Mouse (Mus musculus): ENCODE data around the gene Armc5.

Armc5 gene

DNA sequence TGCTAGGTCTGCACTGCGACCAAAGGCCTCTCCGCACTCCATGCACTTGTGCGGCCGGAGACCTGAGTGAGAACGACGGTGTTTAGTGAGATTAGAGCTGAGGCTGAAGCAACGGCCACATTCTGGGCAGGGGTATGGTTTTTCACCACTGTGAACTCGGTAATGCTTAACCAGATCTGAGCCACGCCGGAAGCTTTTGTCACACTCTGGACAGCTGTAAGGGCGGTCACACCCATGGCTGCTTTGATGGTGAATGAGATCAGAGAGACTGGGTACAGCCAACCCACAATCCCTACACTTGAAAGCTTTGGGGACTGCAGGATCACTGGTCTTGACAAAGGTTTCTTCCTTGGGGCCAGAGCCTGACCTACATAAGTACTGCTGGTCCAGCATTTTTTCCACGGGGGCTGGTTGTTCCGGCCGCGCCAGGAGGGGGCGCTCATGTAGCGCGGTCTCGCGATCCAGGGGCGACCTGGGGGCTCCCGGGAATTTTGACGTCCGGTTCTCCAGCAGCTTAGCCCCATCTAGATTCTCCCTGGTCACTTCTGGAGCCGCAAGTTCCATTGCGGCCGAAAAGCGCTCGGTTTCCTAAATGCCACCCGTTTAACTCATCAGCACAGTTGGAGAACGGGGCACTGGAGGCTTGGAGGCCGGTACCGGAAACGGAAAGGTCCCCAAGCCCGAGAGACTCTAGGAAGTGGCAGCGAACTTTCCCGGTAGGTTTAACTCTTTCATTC is at the start of gene Armc5:
Gene Armc5 (plus strand): TSS at position 487 of the 737 bp plus-strand sequence.
- Histone ChIP-seq H3K4me3 (replicated peaks; ENCODE audit: low read length) (peak within 1 kb of the TSS; percentile 95), H3K9me3 (ENCODE audit: low read length) (no peaks in the 10 kb centered on the region), H3K36me3 (ENCODE audit: insufficient read depth, low read length) (peaks cover 48% of the 10 kb centered on the region), H3K27me3 (ENCODE audit: insufficient read depth, low read length) (0 out of 2 replicates have a peak, but pooled peaks cover 3% of the 10 kb centered on the region), H3K4me1 (replicated peaks; ENCODE audit: low read depth, low read length) (peaks cover 35% of the 10 kb centered on the region)
- TF ChIP-seq CTCF (conservative IDR thresholded peaks at IDR 0.05; ENCODE audit: low read length) (peak; percentile 82), POU5F1 (IDR thresholded peaks at IDR 0.05; ENCODE audit: borderline replicate concordance, low read length) (no peak)

DNA sequence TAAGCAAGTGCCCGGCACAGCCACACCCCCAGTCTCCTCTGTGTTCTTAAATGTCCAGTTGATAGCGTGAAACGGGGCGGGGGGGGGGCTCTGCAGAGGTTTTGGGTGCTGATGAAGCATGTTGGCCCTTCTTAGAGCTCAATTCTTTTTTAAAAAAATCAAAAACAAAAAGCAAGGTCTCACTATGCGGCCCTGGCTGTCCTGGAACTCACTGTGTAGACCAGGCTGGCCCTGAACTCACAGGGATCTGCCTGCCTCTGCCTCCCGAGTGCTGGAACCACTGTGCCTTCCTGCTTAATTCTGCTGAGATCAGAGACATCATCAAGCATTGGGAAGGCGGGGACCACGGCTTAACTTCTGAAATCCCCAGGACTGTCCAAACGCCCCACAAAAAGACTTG is 35.5 kb upstream of the Armc5 start:
- no peak for TF ChIP-seq POU5F1 (IDR thresholded peaks at IDR 0.05; ENCODE audit: borderline replicate concordance, low read length)
- no peak for TF ChIP-seq NANOG (IDR thresholded peaks at IDR 0.05; ENCODE audit: borderline replicate concordance, low read length)
- TF ChIP-seq CTCF (conservative IDR thresholded peaks at IDR 0.05; ENCODE audit: low read length): no peak
- Histone ChIP-seq H3K9me3 (ENCODE audit: low read length) (no peaks in the 10 kb centered on the region), H3K27me3 (ENCODE audit: insufficient read depth, low read length) (peaks cover 3% of the 10 kb centered on the region; the same call in 1 of the 2 replicates), H3K4me1 (replicated peaks; ENCODE audit: low read depth, low read length) (peaks cover 6% of the 10 kb centered on the region; the same call in 1 of the 2 replicates), H3K36me3 (ENCODE audit: insufficient read depth, low read length) (no peaks in the 10 kb centered on the region), H3K4me3 (replicated peaks; ENCODE audit: low read length) (no peak overlapping the region)

DNA sequence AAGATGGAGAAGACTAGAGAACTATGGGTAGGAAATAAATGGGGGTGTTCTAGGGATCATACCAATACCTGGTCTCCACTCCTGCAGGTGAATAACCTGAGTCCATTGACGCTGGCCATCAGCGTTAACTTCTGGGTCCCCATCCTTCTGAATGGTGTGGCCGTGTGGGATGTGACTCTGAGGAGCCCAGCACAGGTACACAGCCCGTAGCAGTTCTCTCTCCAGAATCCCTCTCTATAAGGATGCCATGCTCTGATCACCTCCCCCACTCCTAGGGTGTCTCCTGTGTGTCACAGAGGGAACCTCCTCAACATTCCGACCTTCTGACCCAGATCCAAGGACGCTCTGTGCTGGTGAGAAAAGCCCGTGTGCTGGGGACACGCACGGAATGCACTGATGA is 34.1 kb upstream of the Armc5 start:
- Histone ChIP-seq H3K4me1 (replicated peaks; ENCODE audit: low read depth, low read length) (peaks cover 6% of the 10 kb centered on the region; the same call in 1 of the 2 replicates), H3K4me3 (replicated peaks; ENCODE audit: low read length) (no peak overlapping the region), H3K36me3 (ENCODE audit: insufficient read depth, low read length) (no peaks in the 10 kb centered on the region), H3K27me3 (ENCODE audit: insufficient read depth, low read length) (peaks cover 3% of the 10 kb centered on the region; the same call in 1 of the 2 replicates), H3K9me3 (ENCODE audit: low read length) (no peaks in the 10 kb centered on the region)
- no peak for TF ChIP-seq POU5F1 (IDR thresholded peaks at IDR 0.05; ENCODE audit: borderline replicate concordance, low read length)
- TF ChIP-seq NANOG (IDR thresholded peaks at IDR 0.05; ENCODE audit: borderline replicate concordance, low read length): no peak
- TF ChIP-seq CTCF (conservative IDR thresholded peaks at IDR 0.05; ENCODE audit: low read length): no peak

DNA sequence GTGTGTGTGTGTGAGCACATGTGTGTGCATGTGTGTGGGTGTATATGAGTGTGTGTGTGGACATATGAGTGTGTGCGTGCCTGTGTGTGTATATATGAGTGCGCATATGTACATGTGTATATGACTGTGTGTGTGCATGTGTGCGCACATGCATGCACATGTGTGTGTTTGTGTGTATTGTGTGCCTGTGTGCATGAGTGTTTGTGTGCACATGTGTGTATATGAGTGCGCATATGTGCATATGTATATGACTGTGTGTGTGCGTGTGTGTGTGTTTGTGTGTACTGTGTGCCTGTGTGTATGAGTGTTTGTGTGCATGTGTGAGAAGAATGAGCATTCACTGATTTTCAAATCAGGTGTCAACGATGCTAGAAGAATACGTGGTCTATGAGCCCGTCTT is 33.0 kb upstream of the Armc5 start:
- Histone ChIP-seq H3K36me3 (ENCODE audit: insufficient read depth, low read length) (no peaks in the 10 kb centered on the region), H3K4me1 (replicated peaks; ENCODE audit: low read depth, low read length) (peaks cover 6% of the 10 kb centered on the region; the same call in 1 of the 2 replicates), H3K27me3 (ENCODE audit: insufficient read depth, low read length) (peaks cover 3% of the 10 kb centered on the region; the same call in 1 of the 2 replicates), H3K4me3 (replicated peaks; ENCODE audit: low read length) (no peak overlapping the region), H3K9me3 (ENCODE audit: low read length) (no peaks in the 10 kb centered on the region)
- no peak for TF ChIP-seq NANOG (IDR thresholded peaks at IDR 0.05; ENCODE audit: borderline replicate concordance, low read length)
- no peak for TF ChIP-seq CTCF (conservative IDR thresholded peaks at IDR 0.05; ENCODE audit: low read length)
- no peak for TF ChIP-seq POU5F1 (IDR thresholded peaks at IDR 0.05; ENCODE audit: borderline replicate concordance, low read length)

- TF ChIP-seq NANOG (IDR thresholded peaks at IDR 0.05; ENCODE audit: borderline replicate concordance, low read length): no peak
- no peak for TF ChIP-seq CTCF (conservative IDR thresholded peaks at IDR 0.05; ENCODE audit: low read length)
- TF ChIP-seq POU5F1 (IDR thresholded peaks at IDR 0.05; ENCODE audit: borderline replicate concordance, low read length): no peak
Observed at GRCm38 (mm10) chr7:128205695-128206094, 31.4 kb upstream of the Armc5 start.

GRCm38 (mm10) chr7:128206152-128206551 is 31.0 kb upstream of the Armc5 start, which contains the start of gene Cox6a2:
Cox6a2 (minus strand) TSS chr7:128206387.
- Histone ChIP-seq H3K4me3 (replicated peaks; ENCODE audit: low read length) (no peak within 1 kb of the TSS), H3K4me1 (replicated peaks; ENCODE audit: low read depth, low read length) (peaks cover 6% of the 10 kb centered on the region; the same call in 1 of the 2 replicates), H3K27me3 (ENCODE audit: insufficient read depth, low read length) (peaks cover 3% of the 10 kb centered on the region; the same call in 1 of the 2 replicates), H3K36me3 (ENCODE audit: insufficient read depth, low read length) (no peaks in the 10 kb centered on the region), H3K9me3 (ENCODE audit: low read length) (no peaks in the 10 kb centered on the region)
- no peak for TF ChIP-seq POU5F1 (IDR thresholded peaks at IDR 0.05; ENCODE audit: borderline replicate concordance, low read length)
- TF ChIP-seq CTCF (conservative IDR thresholded peaks at IDR 0.05; ENCODE audit: low read length): no peak
- TF ChIP-seq NANOG (IDR thresholded peaks at IDR 0.05; ENCODE audit: borderline replicate concordance, low read length): no peak

More at GRCm38 (mm10) chr7:128205695-128206094, 31.4 kb upstream of the Armc5 start:
- Histone ChIP-seq H3K27me3 (ENCODE audit: insufficient read depth, low read length) (peaks cover 3% of the 10 kb centered on the region; the same call in 1 of the 2 replicates), H3K4me1 (replicated peaks; ENCODE audit: low read depth, low read length) (peaks cover 6% of the 10 kb centered on the region; the same call in 1 of the 2 replicates), H3K9me3 (ENCODE audit: low read length) (no peaks in the 10 kb centered on the region), H3K4me3 (replicated peaks; ENCODE audit: low read length) (no peak overlapping the region), H3K36me3 (ENCODE audit: insufficient read depth, low read length) (no peaks in the 10 kb centered on the region)

DNA sequence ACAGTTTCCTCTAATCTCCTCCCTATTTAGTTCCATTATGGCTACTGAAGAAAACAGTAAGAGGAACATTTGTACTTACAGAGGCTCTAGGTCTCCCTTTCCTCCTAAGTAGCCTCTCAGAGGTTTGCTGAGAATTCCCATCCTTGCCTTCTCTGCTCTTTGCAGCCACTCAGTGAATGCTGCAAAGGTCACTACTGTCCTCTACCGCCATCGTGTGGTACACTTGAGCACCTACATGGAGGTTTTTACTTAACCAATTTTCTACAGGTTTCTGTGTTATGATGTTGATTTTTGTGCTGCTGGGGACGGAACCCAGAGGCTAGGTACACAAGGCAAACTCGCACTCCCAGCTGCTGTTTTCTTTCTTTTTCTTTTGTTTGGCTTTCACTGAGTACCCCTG is 29.0 kb upstream of the Armc5 start:
- Histone ChIP-seq H3K27me3 (ENCODE audit: insufficient read depth, low read length) (peaks cover 3% of the 10 kb centered on the region; the same call in 1 of the 2 replicates), H3K9me3 (ENCODE audit: low read length) (no peaks in the 10 kb centered on the region), H3K4me1 (replicated peaks; ENCODE audit: low read depth, low read length) (peaks cover 6% of the 10 kb centered on the region; the same call in 1 of the 2 replicates), H3K36me3 (ENCODE audit: insufficient read depth, low read length) (no peaks in the 10 kb centered on the region), H3K4me3 (replicated peaks; ENCODE audit: low read length) (no peak overlapping the region)
- no peak for TF ChIP-seq NANOG (IDR thresholded peaks at IDR 0.05; ENCODE audit: borderline replicate concordance, low read length)
- TF ChIP-seq POU5F1 (IDR thresholded peaks at IDR 0.05; ENCODE audit: borderline replicate concordance, low read length): no peak
- peak; percentile 88 for TF ChIP-seq CTCF (conservative IDR thresholded peaks at IDR 0.05; ENCODE audit: low read length)

DNA sequence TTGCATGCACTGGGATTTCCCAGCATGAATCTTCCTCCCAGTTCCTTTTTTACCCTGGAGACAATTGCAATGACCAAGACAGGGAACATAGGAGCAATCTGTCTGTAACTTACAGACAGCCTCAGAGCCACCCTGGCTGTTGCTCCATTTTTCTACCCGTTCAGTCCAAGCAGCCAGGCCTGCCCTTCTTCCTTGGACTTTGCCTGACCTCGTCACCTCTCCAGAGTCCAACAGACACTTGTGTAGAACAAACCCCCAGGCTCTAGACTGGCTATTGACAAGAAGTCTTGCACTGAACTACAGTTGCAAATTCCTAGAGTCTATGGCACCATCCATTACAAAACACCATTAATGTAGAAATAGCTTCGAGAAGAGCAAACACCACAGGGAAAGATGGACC is 27.3 kb upstream of the Armc5 start:
- Histone ChIP-seq H3K27me3 (ENCODE audit: insufficient read depth, low read length) (peaks cover 3% of the 10 kb centered on the region; the same call in 1 of the 2 replicates), H3K4me1 (replicated peaks; ENCODE audit: low read depth, low read length) (peaks cover 6% of the 10 kb centered on the region; the same call in 1 of the 2 replicates), H3K9me3 (ENCODE audit: low read length) (no peaks in the 10 kb centered on the region), H3K4me3 (replicated peaks; ENCODE audit: low read length) (no peak overlapping the region), H3K36me3 (ENCODE audit: insufficient read depth, low read length) (no peaks in the 10 kb centered on the region)
- TF ChIP-seq CTCF (conservative IDR thresholded peaks at IDR 0.05; ENCODE audit: low read length): no peak
- TF ChIP-seq POU5F1 (IDR thresholded peaks at IDR 0.05; ENCODE audit: borderline replicate concordance, low read length): no peak
- no peak for TF ChIP-seq NANOG (IDR thresholded peaks at IDR 0.05; ENCODE audit: borderline replicate concordance, low read length)
